Comparison of ENCODE assay signal across 8 mouse cellular contexts in the genomic region with DNA sequence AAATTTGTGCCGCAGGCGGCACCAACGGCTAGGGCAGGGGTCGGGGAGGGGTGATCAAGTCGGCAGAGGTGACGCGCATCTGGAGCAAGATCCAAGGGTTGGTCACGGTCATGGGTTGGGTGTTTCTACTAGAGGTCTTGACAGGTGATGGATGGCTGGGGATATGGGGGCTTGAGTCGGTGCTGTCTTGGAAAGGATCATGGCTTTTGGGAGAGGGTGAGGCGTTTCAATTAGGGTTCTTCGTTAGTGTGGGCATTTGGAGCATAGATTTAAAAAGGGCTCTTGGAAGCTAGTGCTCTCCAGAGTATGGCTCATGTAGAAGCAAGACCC. TPM values are rescaled to one million over a fixed set of nuclear protein-coding genes. Genes with fewer than 3 reads are reported as not detected.
DNase-seq lines count a peak whose midpoint lies in the region; ATAC-seq and TF ChIP-seq lines count a peak whose summit lies in the region.

No protein-coding gene starts in this region.

- ATAC-seq in heart, postnatal 0 days (ENCODE audit: insufficient read depth, low read depth), result no peak
- peak; percentile 5 for ATAC-seq in Patski
- ATAC-seq in hindbrain, embryonic 11.5 days (ENCODE audit: low FRiP score), result no peak
- peak; percentile 67; the same call in 1 of the 2 replicates for ATAC-seq in midbrain, embryonic 11.5 days (ENCODE audit: low FRiP score)
- ATAC-seq in granulocyte monocyte progenitor cell, adult 5-6 weeks (replicated peaks; ENCODE audit: poor library complexity, severe bottlenecking), result no peak
- ATAC-seq in megakaryocyte progenitor cell, adult 5-6 weeks (replicated peaks; ENCODE audit: poor library complexity), result no peak

- H3K27ac ChIP-seq in heart, postnatal 0 days (ENCODE audit: low read depth), result peak overlapping the region; percentile 95
- no peak overlapping the region for H3K27ac ChIP-seq in hindbrain, embryonic 11.5 days (ENCODE audit: low read depth, low read length)
- peak overlapping the region; percentile 89; the same call in 1 of the 2 replicates for H3K27ac ChIP-seq in midbrain, embryonic 11.5 days (ENCODE audit: low read depth, low read length)

- in situ Hi-C loops in Patski (cut with MboI; ENCODE audit: low pct_unique_long_range_greater_than_20kb), result no loop called here

- peak overlapping the region; percentile 60 for H3K4me2 ChIP-seq in heart, postnatal 0 days (ENCODE audit: low read depth, low read length)
- peak overlapping the region; percentile 66 for H3K4me2 ChIP-seq in hindbrain, embryonic 11.5 days (replicated peaks; ENCODE audit: low read depth, low read length)
- peak overlapping the region; percentile 55 for H3K4me2 ChIP-seq in midbrain, embryonic 11.5 days

- H3K36me3 ChIP-seq in heart, postnatal 0 days (replicated peaks; ENCODE audit: control insufficient read depth, insufficient read depth, low read length), result peaks cover 21% of the 10 kb centered on the region
- H3K36me3 ChIP-seq in hindbrain, embryonic 11.5 days (ENCODE audit: control insufficient read depth, insufficient read depth, low read length), result no peaks in the 10 kb centered on the region
- no peaks in the 10 kb centered on the region for H3K36me3 ChIP-seq in midbrain, embryonic 11.5 days (ENCODE audit: control insufficient read depth, insufficient read depth, low read length)

- POLR2A ChIA-PET in Patski (lab: Charles Lee), result no interaction called here

- no peaks in the 10 kb centered on the region for H3K4me1 ChIP-seq in heart, postnatal 0 days (ENCODE audit: control insufficient read depth, insufficient read depth)
- no peaks in the 10 kb centered on the region for H3K4me1 ChIP-seq in hindbrain, embryonic 11.5 days (replicated peaks; ENCODE audit: control insufficient read depth, insufficient read depth, low read length)
- H3K4me1 ChIP-seq in midbrain, embryonic 11.5 days (ENCODE audit: control insufficient read depth, insufficient read depth, low read length), result no peaks in the 10 kb centered on the region

- no peak for DNase-seq in heart, postnatal 0 days (ENCODE audit: low spot score)
- DNase-seq in heart, adult 11 months, result no peak
- DNase-seq in Patski (ENCODE audit: low read depth, low spot score), result no peak
- DNase-seq in hindbrain, embryonic 11.5 days (ENCODE audit: low spot score), result no peak
- no peak for DNase-seq in midbrain, embryonic 11.5 days (ENCODE audit: low spot score, missing footprints)
- DNase-seq in adrenal gland, postnatal 4 days (ENCODE audit: low spot score in 2 of 2), result no peak

- WGBS in heart, postnatal 0 days, result 21% methylated on average over 11 of the region's 11 CpGs
- WGBS in hindbrain, embryonic 11.5 days, result 24% methylated on average over 11 of the region's 11 CpGs
- 22% methylated on average over 11 of the region's 11 CpGs for WGBS in midbrain, embryonic 11.5 days

- TF ChIP-seq CTCF in heart, postnatal 0 days (IDR thresholded peaks at IDR 0.05; ENCODE audit: low read depth), result no peak
- no peak for TF ChIP-seq CTCF in Patski (IDR thresholded peaks at IDR 0.05)

- peak overlapping the region; percentile 67 for H3K4me3 ChIP-seq in heart, postnatal 0 days (ENCODE audit: low read depth, low read length)
- peak overlapping the region; percentile 48 for H3K4me3 ChIP-seq in hindbrain, embryonic 11.5 days (ENCODE audit: low read depth, low read length)
- peak overlapping the region; percentile 53 for H3K4me3 ChIP-seq in midbrain, embryonic 11.5 days (ENCODE audit: low read depth, low read length)

- peak overlapping the region; percentile 62 for H3K9ac ChIP-seq in heart, postnatal 0 days (replicated peaks; ENCODE audit: low read depth, low read length)
- H3K9ac ChIP-seq in hindbrain, embryonic 11.5 days (ENCODE audit: low read depth, low read length), result peak overlapping the region; percentile 19; the same call in 1 of the 2 replicates
- peak overlapping the region; percentile 70 for H3K9ac ChIP-seq in midbrain, embryonic 11.5 days (ENCODE audit: low read length)

- H3K9me3 ChIP-seq in heart, postnatal 0 days (replicated peaks; ENCODE audit: control insufficient read depth, low read length), result no peaks in the 10 kb centered on the region
- no peaks in the 10 kb centered on the region for H3K9me3 ChIP-seq in hindbrain, embryonic 11.5 days (ENCODE audit: control insufficient read depth, low read length)
- no peaks in the 10 kb centered on the region for H3K9me3 ChIP-seq in midbrain, embryonic 11.5 days (ENCODE audit: control insufficient read depth, low read length)

- H3K27me3 ChIP-seq in heart, postnatal 0 days (ENCODE audit: control insufficient read depth, insufficient read depth, low read length), result no peaks in the 10 kb centered on the region
- H3K27me3 ChIP-seq in Patski, result peaks cover 5% of the 10 kb centered on the region
- no peaks in the 10 kb centered on the region for H3K27me3 ChIP-seq in hindbrain, embryonic 11.5 days (ENCODE audit: control insufficient read depth, insufficient read depth, low read length)
- no peaks in the 10 kb centered on the region for H3K27me3 ChIP-seq in midbrain, embryonic 11.5 days (ENCODE audit: control insufficient read depth, insufficient read depth, low read length)

- no peak for TF ChIP-seq EP300 in heart, postnatal 0 days (IDR thresholded peaks at IDR 0.05; ENCODE audit: low read depth)

- CTCF ChIA-PET in Patski (lab: Charles Lee), result no interaction called here

RNA-seq across cellular contexts. Expression of a gene that starts 0.2 kb away (rescaled TPM):
- total RNA-seq in heart, postnatal 0 days (2014; rRNA removed; ENCODE audit: low replicate concordance), result 3.1 TPM in 1 of 2 replicates, not detected in the other
- polyA plus RNA-seq in heart, postnatal 0 days (2015; fragmentation: Nextera tagmentation; extraction: Ambion mirVana), result not detected in 2 replicates
- not detected for polyA plus RNA-seq in Patski (2021)
- polyA plus RNA-seq in hindbrain, embryonic 11.5 days (2014; fragmentation: Nextera tagmentation; extraction: Ambion mirVana), result not detected in 2 replicates
- 0.22 TPM in 1 of 2 replicates, not detected in the other for polyA plus RNA-seq in midbrain, embryonic 11.5 days (2014; fragmentation: Nextera tagmentation; extraction: Ambion mirVana)
- not detected in 2 replicates for total RNA-seq in granulocyte monocyte progenitor cell, adult 5-6 weeks (2014; fragmentation: Nextera tagmentation)
- total RNA-seq in granulocyte monocyte progenitor cell, adult 5-6 weeks (2017), result not detected in 2 replicates
- 1 to 10 TPM in 1 of 2 experiments, not detected in 1; 1.4 TPM for total RNA-seq in adrenal gland, postnatal 4 days (2021)
- 0.59 TPM in 1 of 2 replicates, not detected in the other for total RNA-seq in megakaryocyte progenitor cell, adult 5-6 weeks (2015)
- not detected in 2 replicates for total RNA-seq in megakaryocyte progenitor cell, adult 5-6 weeks (2017)

RNA-seq across cellular contexts. Expression of a gene that starts 6.0 kb away (rescaled TPM):
- total RNA-seq in heart, postnatal 0 days (2014; rRNA removed; ENCODE audit: low replicate concordance), result 12.6 and 22.6 TPM in 2 replicates
- 11.0 and 13.6 TPM in 2 replicates for polyA plus RNA-seq in heart, postnatal 0 days (2015; fragmentation: Nextera tagmentation; extraction: Ambion mirVana)
- 58.7 TPM for polyA plus RNA-seq in Patski (2021)
- 98.3 and 108 TPM in 2 replicates for polyA plus RNA-seq in hindbrain, embryonic 11.5 days (2014; fragmentation: Nextera tagmentation; extraction: Ambion mirVana)
- polyA plus RNA-seq in midbrain, embryonic 11.5 days (2014; fragmentation: Nextera tagmentation; extraction: Ambion mirVana), result 97.5 and 106 TPM in 2 replicates
- total RNA-seq in granulocyte monocyte progenitor cell, adult 5-6 weeks (2014; fragmentation: Nextera tagmentation), result 4.3 and 16.1 TPM in 2 replicates
- total RNA-seq in granulocyte monocyte progenitor cell, adult 5-6 weeks (2017), result 2.8 and 6.2 TPM in 2 replicates
- 10 to 100 TPM; 15.5 to 16.0 TPM for total RNA-seq in adrenal gland, postnatal 4 days (2021)
- total RNA-seq in megakaryocyte progenitor cell, adult 5-6 weeks (2015), result 11.1 and 15.3 TPM in 2 replicates
- total RNA-seq in megakaryocyte progenitor cell, adult 5-6 weeks (2017), result 3.4 and 4.9 TPM in 2 replicates

RNA-seq across cellular contexts. Expression of a gene that starts 8.1 kb away (rescaled TPM):
- total RNA-seq in heart, postnatal 0 days (2014; rRNA removed; ENCODE audit: low replicate concordance), result 24.2 and 52.7 TPM in 2 replicates
- 27.1 and 29.2 TPM in 2 replicates for polyA plus RNA-seq in heart, postnatal 0 days (2015; fragmentation: Nextera tagmentation; extraction: Ambion mirVana)
- 53.9 TPM for polyA plus RNA-seq in Patski (2021)
- polyA plus RNA-seq in hindbrain, embryonic 11.5 days (2014; fragmentation: Nextera tagmentation; extraction: Ambion mirVana), result 16.1 and 18.7 TPM in 2 replicates
- polyA plus RNA-seq in midbrain, embryonic 11.5 days (2014; fragmentation: Nextera tagmentation; extraction: Ambion mirVana), result 12.8 and 14.1 TPM in 2 replicates
- 24.1 and 31.2 TPM in 2 replicates for total RNA-seq in granulocyte monocyte progenitor cell, adult 5-6 weeks (2014; fragmentation: Nextera tagmentation)
- 22.5 and 27.6 TPM in 2 replicates for total RNA-seq in granulocyte monocyte progenitor cell, adult 5-6 weeks (2017)
- total RNA-seq in adrenal gland, postnatal 4 days (2021), result 10 to 100 TPM; 68.0 to 75.4 TPM
- 27.3 and 39.9 TPM in 2 replicates for total RNA-seq in megakaryocyte progenitor cell, adult 5-6 weeks (2015)
- total RNA-seq in megakaryocyte progenitor cell, adult 5-6 weeks (2017), result 18.4 and 21.7 TPM in 2 replicates

RNA-seq across cellular contexts. Expression of a gene that starts 25.3 kb away (rescaled TPM):
- 2.8 and 9.9 TPM in 2 replicates for total RNA-seq in heart, postnatal 0 days (2014; rRNA removed; ENCODE audit: low replicate concordance)
- 21.3 and 22.7 TPM in 2 replicates for polyA plus RNA-seq in heart, postnatal 0 days (2015; fragmentation: Nextera tagmentation; extraction: Ambion mirVana)
- 36.4 TPM for polyA plus RNA-seq in Patski (2021)
- 35.6 and 47.7 TPM in 2 replicates for polyA plus RNA-seq in hindbrain, embryonic 11.5 days (2014; fragmentation: Nextera tagmentation; extraction: Ambion mirVana)
- 42.8 and 44.4 TPM in 2 replicates for polyA plus RNA-seq in midbrain, embryonic 11.5 days (2014; fragmentation: Nextera tagmentation; extraction: Ambion mirVana)
- 18.9 and 21.2 TPM in 2 replicates for total RNA-seq in granulocyte monocyte progenitor cell, adult 5-6 weeks (2014; fragmentation: Nextera tagmentation)
- total RNA-seq in granulocyte monocyte progenitor cell, adult 5-6 weeks (2017), result 30.4 and 32.7 TPM in 2 replicates
- 10 to 100 TPM; 47.7 to 48.2 TPM for total RNA-seq in adrenal gland, postnatal 4 days (2021)
- 26.8 and 28.2 TPM in 2 replicates for total RNA-seq in megakaryocyte progenitor cell, adult 5-6 weeks (2015)
- total RNA-seq in megakaryocyte progenitor cell, adult 5-6 weeks (2017), result 19.2 and 24.4 TPM in 2 replicates

RNA-seq across cellular contexts. Expression of a gene that starts 28.5 kb away (rescaled TPM):
- 0.92 and 5.8 TPM in 2 replicates for total RNA-seq in heart, postnatal 0 days (2014; rRNA removed; ENCODE audit: low replicate concordance)
- polyA plus RNA-seq in heart, postnatal 0 days (2015; fragmentation: Nextera tagmentation; extraction: Ambion mirVana), result 1.8 and 2.2 TPM in 2 replicates
- polyA plus RNA-seq in Patski (2021), result 19.6 TPM
- polyA plus RNA-seq in hindbrain, embryonic 11.5 days (2014; fragmentation: Nextera tagmentation; extraction: Ambion mirVana), result 19.9 and 21.5 TPM in 2 replicates
- 15.8 and 24.1 TPM in 2 replicates for polyA plus RNA-seq in midbrain, embryonic 11.5 days (2014; fragmentation: Nextera tagmentation; extraction: Ambion mirVana)
- total RNA-seq in granulocyte monocyte progenitor cell, adult 5-6 weeks (2014; fragmentation: Nextera tagmentation), result not detected in 2 replicates
- 0.04 and 0.21 TPM in 2 replicates for total RNA-seq in granulocyte monocyte progenitor cell, adult 5-6 weeks (2017)
- total RNA-seq in adrenal gland, postnatal 4 days (2021), result 10 to 100 TPM in 1 of 2 experiments, 1 to 10 TPM in 1; 9.0 to 10.8 TPM
- total RNA-seq in megakaryocyte progenitor cell, adult 5-6 weeks (2015), result 0.88 and 1.2 TPM in 2 replicates
- 0.33 and 1.1 TPM in 2 replicates for total RNA-seq in megakaryocyte progenitor cell, adult 5-6 weeks (2017)

Comparison
In these comparisons a context has a peak if more than half of its experiments do, and no peak if none do; other contexts are left out.
1. ATAC-seq: peak in Patski (single experiment) and midbrain, embryonic 11.5 days (single experiment); none in heart, postnatal 0 days (single experiment), hindbrain, embryonic 11.5 days (single experiment), granulocyte monocyte progenitor cell, adult 5-6 weeks (single experiment) and megakaryocyte progenitor cell, adult 5-6 weeks (single experiment).
2. H3K9ac ChIP-seq: peak in every context shown above with its lines; median percentile 70 in midbrain, embryonic 11.5 days; 62 in heart, postnatal 0 days; 19 in hindbrain, embryonic 11.5 days.
3. Peak in every context shown above with its lines, with median percentiles within 50 percentile points of each other: H3K4me2 ChIP-seq and H3K4me3 ChIP-seq.